ENCODE assay signal across 37 mouse cellular contexts in the genomic region with DNA sequence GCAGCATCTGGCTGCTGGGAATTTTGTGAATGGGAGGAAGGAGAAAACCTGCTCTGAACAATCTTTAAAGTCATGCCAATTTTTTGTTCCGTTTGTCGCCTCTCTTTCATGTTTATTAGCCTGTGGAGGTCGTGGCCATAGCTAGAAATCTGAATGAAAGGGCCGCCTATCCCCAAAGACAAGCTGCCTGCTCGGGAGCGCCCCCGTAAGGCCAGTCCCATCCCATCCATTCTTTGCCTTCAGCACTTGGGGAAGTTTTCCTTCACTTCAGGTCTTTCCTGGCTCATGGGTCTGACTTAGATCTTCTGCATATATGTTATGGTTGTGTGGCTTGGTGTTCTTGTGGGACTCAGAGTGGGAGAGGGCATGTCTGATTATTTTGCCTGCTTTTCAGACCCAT. TPM values are rescaled to one million over a fixed set of nuclear protein-coding genes. Genes with fewer than 3 reads are reported as not detected.
DNase-seq lines count a peak whose midpoint lies in the region; ATAC-seq and TF ChIP-seq lines count a peak whose summit lies in the region.
"Had no signal": no experiment of that assay in that cellular context is flagged by ENCODE, and none has a peak within 500 bp of the region (broad histone marks: within the 10 kb centered on the region; RNA-seq: fewer than 3 reads in every experiment).

No protein-coding gene starts in this region.

- H3K4me2 ChIP-seq in lung, postnatal 0 days (replicated peaks; ENCODE audit: low read depth, low read length) = no peak overlapping the region
- H3K4me2 ChIP-seq in stomach, postnatal 0 days (replicated peaks; ENCODE audit: low read depth) = no peak overlapping the region
- H3K4me2 ChIP-seq: embryonic facial prominence, embryonic 12.5 days; heart, embryonic 15.5 days; limb, embryonic 15.5 days; midbrain, embryonic 13.5 days; neural tube, embryonic 13.5 days; stomach, embryonic 15.5 days had no signal

- no peak overlapping the region for H3K4me3 ChIP-seq in kidney, adult 2 months (ENCODE audit: insufficient read depth, low read depth, low read length)
- no peak overlapping the region for H3K4me3 ChIP-seq in lung, postnatal 0 days (ENCODE audit: low read depth, low read length)
- no peak overlapping the region for H3K4me3 ChIP-seq in lung, adult 2 months (replicated peaks; ENCODE audit: extremely low read depth, low read depth, low read length)
- H3K4me3 ChIP-seq in stomach, postnatal 0 days (ENCODE audit: low read depth, low read length) = no peak overlapping the region
- H3K4me3 ChIP-seq: embryonic facial prominence, embryonic 12.5 days; gastrocnemius, adult 2 months; heart, adult 2 months; heart, embryonic 15.5 days; limb, embryonic 10.5 days; limb, embryonic 15.5 days; midbrain, embryonic 13.5 days; neural tube, embryonic 13.5 days; stomach, embryonic 15.5 days had no signal

- no peak for TF ChIP-seq EP300 in lung, postnatal 0 days (IDR thresholded peaks at IDR 0.05)
- no peak for TF ChIP-seq EP300 in stomach, postnatal 0 days (optimal IDR thresholded peaks at IDR 0.05)

- no peak for ATAC-seq in lung, postnatal 0 days
- no peak for ATAC-seq in stomach, postnatal 0 days (ENCODE audit: low FRiP score, low TSS enrichment)
- ATAC-seq: activated CD4-positive, CD25-positive, alpha-beta regulatory T cell, adult 4 months; forebrain, embryonic 16.5 days; intestine, embryonic 16.5 days; midbrain, embryonic 13.5 days had no signal

- no peaks in the 10 kb centered on the region for H3K27me3 ChIP-seq in kidney, adult 2 months (replicated peaks; ENCODE audit: control insufficient read depth, insufficient read depth, low read length)
- H3K27me3 ChIP-seq in lung, postnatal 0 days (replicated peaks; ENCODE audit: insufficient read depth, low read length) = no peaks in the 10 kb centered on the region
- no peaks in the 10 kb centered on the region for H3K27me3 ChIP-seq in stomach, postnatal 0 days (ENCODE audit: control insufficient read depth, insufficient read depth, low read length)
- H3K27me3 ChIP-seq: embryonic facial prominence, embryonic 12.5 days; midbrain, embryonic 13.5 days; neural tube, embryonic 13.5 days; stomach, embryonic 15.5 days had no signal

- H3K9me3 ChIP-seq in lung, postnatal 0 days (ENCODE audit: low read length) = no peaks in the 10 kb centered on the region
- no peaks in the 10 kb centered on the region for H3K9me3 ChIP-seq in stomach, postnatal 0 days (ENCODE audit: control insufficient read depth, low read length)
- H3K9me3 ChIP-seq: embryonic facial prominence, embryonic 12.5 days; heart, embryonic 15.5 days; limb, embryonic 10.5 days; limb, embryonic 15.5 days; midbrain, embryonic 13.5 days; neural tube, embryonic 13.5 days; stomach, embryonic 15.5 days had no signal

- H3K27ac ChIP-seq in kidney, adult 2 months (ENCODE audit: insufficient read depth, low read depth, low read length) = no peak overlapping the region
- no peak overlapping the region for H3K27ac ChIP-seq in lung, postnatal 0 days (ENCODE audit: low read length)
- no peak overlapping the region for H3K27ac ChIP-seq in stomach, postnatal 0 days (replicated peaks)
- H3K27ac ChIP-seq: embryonic facial prominence, embryonic 12.5 days; gastrocnemius, adult 2 months; heart, adult 2 months; heart, embryonic 15.5 days; limb, embryonic 10.5 days; limb, embryonic 15.5 days; macrophage; midbrain, embryonic 13.5 days; neural tube, embryonic 13.5 days; stomach, embryonic 15.5 days had no signal

- DNase-seq in adrenal gland, postnatal 14 days = peak; percentile 23
- no peak for DNase-seq in adrenal gland, adult (ENCODE audit: inconsistent age in 2 of 2, low spot score in 1 of 2)
- DNase-seq in kidney, adult 2 months = no peak
- DNase-seq in kidney, postnatal 25 days = no peak
- no peak for DNase-seq in lung, postnatal 0 days (ENCODE audit: low spot score)
- DNase-seq in lung, adult 2 months = no peak
- no peak for DNase-seq in stomach, postnatal 0 days (ENCODE audit: low spot score)
- DNase-seq in left cerebral cortex, adult 9 months (ENCODE audit: low spot score in 2 of 2) = no peak
- DNase-seq: adrenal gland, adult 8-10 months; cerebellum, adult 11 months; cerebellum, adult 9-10 months; cerebellum, postnatal 36 days; gastrocnemius, adult 2 months; gastrocnemius, postnatal 36 days; heart, adult 2 months; kidney, adult 9 months; kidney, postnatal 36 days; layer of hippocampus, postnatal 36 days; lung, postnatal 10 days; right cerebral cortex, postnatal 25 days; thymus, postnatal 4 days had no signal

- H3K9ac ChIP-seq in lung, postnatal 0 days (replicated peaks; ENCODE audit: low read depth) = no peak overlapping the region
- no peak overlapping the region for H3K9ac ChIP-seq in stomach, postnatal 0 days (ENCODE audit: low read length)
- H3K9ac ChIP-seq: embryonic facial prominence, embryonic 12.5 days; heart, embryonic 15.5 days; limb, embryonic 15.5 days; midbrain, embryonic 13.5 days; neural tube, embryonic 13.5 days; stomach, embryonic 15.5 days had no signal

- TF ChIP-seq POLR2A in kidney, adult 2 months (IDR thresholded peaks at IDR 0.05; ENCODE audit: low read depth, low read length) = no peak
- TF ChIP-seq POLR2A in lung, adult 2 months (IDR thresholded peaks at IDR 0.05; ENCODE audit: borderline replicate concordance, extremely low read depth, low read depth, low read length) = no peak

- no peaks in the 10 kb centered on the region for H3K36me3 ChIP-seq in kidney, adult 2 months (ENCODE audit: control insufficient read depth, insufficient read depth, low read length)
- no peaks in the 10 kb centered on the region for H3K36me3 ChIP-seq in lung, postnatal 0 days (ENCODE audit: insufficient read depth, low read length)
- H3K36me3 ChIP-seq in stomach, postnatal 0 days (ENCODE audit: control insufficient read depth, insufficient read depth, low read length) = no peaks in the 10 kb centered on the region
- H3K36me3 ChIP-seq: embryonic facial prominence, embryonic 12.5 days; heart, embryonic 15.5 days; limb, embryonic 10.5 days; limb, embryonic 15.5 days; midbrain, embryonic 13.5 days; neural tube, embryonic 13.5 days; stomach, embryonic 15.5 days had no signal

- no peaks in the 10 kb centered on the region for H3K4me1 ChIP-seq in kidney, adult 2 months (ENCODE audit: control insufficient read depth, insufficient read depth, low read length)
- no peaks in the 10 kb centered on the region for H3K4me1 ChIP-seq in lung, postnatal 0 days (ENCODE audit: insufficient read depth, low read depth, low read length)
- H3K4me1 ChIP-seq in lung, adult 2 months (ENCODE audit: control insufficient read depth, insufficient read depth, low read length) = no peaks in the 10 kb centered on the region
- no peaks in the 10 kb centered on the region for H3K4me1 ChIP-seq in stomach, postnatal 0 days (replicated peaks; ENCODE audit: control insufficient read depth, insufficient read depth)
- H3K4me1 ChIP-seq: embryonic facial prominence, embryonic 12.5 days; heart, embryonic 15.5 days; limb, embryonic 10.5 days; limb, embryonic 15.5 days; midbrain, embryonic 13.5 days; neural tube, embryonic 13.5 days; stomach, embryonic 15.5 days had no signal

- WGBS in kidney, adult 2 months = 29% methylated on average over 7 of the region's 7 CpGs
- WGBS in lung, postnatal 0 days = 34% methylated on average over 7 of the region's 7 CpGs
- WGBS in lung, adult 2 months = 26% methylated on average over 7 of the region's 7 CpGs
- WGBS in stomach, postnatal 0 days = 33% methylated on average over 7 of the region's 7 CpGs

- 0 out of 2 replicates have a peak, but pooled peaks have one; percentile 7 for TF ChIP-seq CTCF in kidney, adult 2 months (conservative IDR thresholded peaks at IDR 0.05; ENCODE audit: insufficient read depth, insufficient read length, low read depth, low read length)
- TF ChIP-seq CTCF in lung, postnatal 0 days (IDR thresholded peaks at IDR 0.05) = 0 out of 2 replicates have a peak, but pooled peaks have one; percentile 7
- no peak for TF ChIP-seq CTCF in lung, adult 2 months (IDR thresholded peaks at IDR 0.05; ENCODE audit: insufficient read depth, low read length)
- peak; percentile 20; the same call in 1 of the 2 replicates for TF ChIP-seq CTCF in stomach, postnatal 0 days (IDR thresholded peaks at IDR 0.05; ENCODE audit: low read depth)

RNA-seq across cellular contexts. Expression of a gene that starts 12.3 kb away (rescaled TPM):
- 4.4 and 4.7 TPM in 2 replicates for total RNA-seq in adrenal gland, postnatal 14 days (2021)
- 0.16 and 0.72 TPM in 2 replicates for polyA plus RNA-seq in kidney, adult 2 months (2012; rRNA removed)
- polyA plus RNA-seq in lung, postnatal 0 days (2015; fragmentation: Nextera tagmentation; extraction: Ambion mirVana) = 0.26 and 0.57 TPM in 2 replicates
- polyA plus RNA-seq in lung, adult 2 months (2012; rRNA removed) = 4.2 and 14.2 TPM in 2 replicates
- polyA plus RNA-seq in stomach, postnatal 0 days (2015; fragmentation: Nextera tagmentation; extraction: Ambion mirVana) = 3.2 and 12.3 TPM in 2 replicates
- total RNA-seq: CH12.LX; layer of hippocampus, postnatal 36 days; left cerebral cortex, postnatal 10 days; megakaryocyte-erythroid progenitor cell, adult 5-6 weeks had no signal
- polyA plus RNA-seq: C2C12; forebrain, embryonic 16.5 days; hindbrain, embryonic 11.5 days; limb, embryonic 10.5 days; macrophage; midbrain, embryonic 13.5 days; neural tube, embryonic 13.5 days had no signal

RNA-seq across cellular contexts. Expression of a gene that starts 17.1 kb away (rescaled TPM):
- not detected in 2 replicates for total RNA-seq in adrenal gland, postnatal 14 days (2021)
- 0.07 TPM in 1 of 2 replicates, not detected in the other for polyA plus RNA-seq in kidney, adult 2 months (2012; rRNA removed)
- polyA plus RNA-seq in lung, postnatal 0 days (2015; fragmentation: Nextera tagmentation; extraction: Ambion mirVana) = 0.08 and 0.11 TPM in 2 replicates
- 0.31 and 0.40 TPM in 2 replicates for polyA plus RNA-seq in lung, adult 2 months (2012; rRNA removed)
- 0.05 and 0.17 TPM in 2 replicates for polyA plus RNA-seq in stomach, postnatal 0 days (2015; fragmentation: Nextera tagmentation; extraction: Ambion mirVana)
- total RNA-seq: adrenal gland, adult 8-10 months; gastrocnemius, adult 2 months; gastrocnemius, postnatal 36 days; layer of hippocampus, postnatal 36 days; megakaryocyte-erythroid progenitor cell, adult 5-6 weeks had no signal
- polyA plus RNA-seq: activated CD4-positive, CD25-positive, alpha-beta regulatory T cell, adult 4 months; embryonic facial prominence, embryonic 12.5 days; forebrain, embryonic 16.5 days; hindbrain, embryonic 11.5 days; intestine, embryonic 16.5 days; limb, embryonic 10.5 days; macrophage; neural tube, embryonic 13.5 days; stomach, embryonic 15.5 days had no signal
